Mouse (Mus musculus): ENCODE measurements at regions not wholly inside any gene's neighbourhood (a gene's known extent, or its start where the extent isn't known, plus 50 kb on each side); places are given as distances from the start of the nearest gene placed in this dataset.

DNA sequence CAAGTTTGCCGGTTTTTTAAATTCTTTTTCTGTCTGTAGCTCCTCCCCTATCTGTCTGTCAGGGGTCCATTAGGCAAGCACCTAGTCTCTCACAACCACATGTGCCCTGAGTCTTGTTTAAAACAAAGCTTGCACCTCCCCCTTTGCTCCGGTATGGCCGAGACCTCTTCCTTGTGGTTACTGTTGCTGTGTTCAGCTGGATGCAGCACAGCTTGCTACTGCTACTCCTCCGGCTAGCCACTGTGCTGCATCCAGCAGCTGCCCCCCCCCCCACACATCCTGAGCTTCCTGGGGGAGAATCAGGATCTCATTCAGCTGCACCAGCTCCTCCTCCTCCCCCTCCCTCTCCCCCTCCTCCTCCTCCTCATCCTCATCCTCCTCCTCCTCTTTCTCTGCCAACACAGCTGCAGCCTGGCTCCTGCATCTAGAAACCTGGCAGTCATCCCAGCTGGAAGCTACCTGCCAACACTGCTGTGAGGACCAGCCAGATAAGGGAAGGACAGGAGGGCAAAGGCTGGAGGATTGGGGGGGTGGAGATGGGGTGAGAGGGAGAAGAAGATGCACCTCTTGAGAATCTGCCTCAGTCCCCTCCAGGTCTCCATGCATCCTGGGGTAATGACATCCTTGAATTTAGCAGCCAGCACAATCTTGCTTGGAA lies 114.8 kb upstream of the Tmem260 start:
- no peak for DNase-seq

DNA sequence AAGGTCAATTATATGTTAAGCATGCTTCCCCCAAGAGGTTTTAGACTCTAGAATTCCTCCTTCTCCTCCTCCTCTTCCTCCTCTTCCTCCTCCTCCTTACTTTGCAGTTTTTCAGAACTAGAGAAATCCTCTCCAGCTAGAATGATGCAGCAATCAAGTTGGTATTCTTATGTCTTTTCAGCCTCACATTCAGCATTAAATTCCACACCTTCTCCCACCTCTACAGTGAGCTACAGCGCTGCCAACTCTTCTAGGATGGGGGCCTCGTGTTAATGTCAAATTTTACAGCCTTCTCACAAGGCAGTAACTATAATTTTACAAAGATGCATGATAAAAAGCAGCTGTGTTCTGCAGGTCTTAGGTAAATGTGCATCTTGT lies 114.3 kb upstream of the Tmem260 start:
- DNase-seq, result no peak

DNA sequence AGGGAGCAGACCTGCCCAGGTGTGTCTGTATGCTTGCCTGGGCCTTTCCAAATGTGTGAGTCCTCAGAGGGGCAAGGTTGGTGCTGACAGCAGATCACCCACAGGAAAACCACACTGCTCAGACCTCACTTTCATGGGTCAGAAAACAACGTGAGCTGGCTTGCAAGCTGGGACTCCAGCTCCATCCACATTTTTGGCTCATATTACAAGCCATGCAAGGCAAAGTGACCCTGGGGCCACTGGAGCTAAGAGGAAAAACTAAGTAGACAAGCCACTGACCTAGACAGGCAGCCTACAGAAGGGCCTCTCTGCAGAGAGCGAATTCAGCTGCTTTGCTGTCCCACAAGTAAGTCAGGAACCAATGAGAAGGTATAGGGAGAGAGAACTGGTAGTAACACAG lies 113.7 kb upstream of the Tmem260 start:
- no peak for DNase-seq

DNA sequence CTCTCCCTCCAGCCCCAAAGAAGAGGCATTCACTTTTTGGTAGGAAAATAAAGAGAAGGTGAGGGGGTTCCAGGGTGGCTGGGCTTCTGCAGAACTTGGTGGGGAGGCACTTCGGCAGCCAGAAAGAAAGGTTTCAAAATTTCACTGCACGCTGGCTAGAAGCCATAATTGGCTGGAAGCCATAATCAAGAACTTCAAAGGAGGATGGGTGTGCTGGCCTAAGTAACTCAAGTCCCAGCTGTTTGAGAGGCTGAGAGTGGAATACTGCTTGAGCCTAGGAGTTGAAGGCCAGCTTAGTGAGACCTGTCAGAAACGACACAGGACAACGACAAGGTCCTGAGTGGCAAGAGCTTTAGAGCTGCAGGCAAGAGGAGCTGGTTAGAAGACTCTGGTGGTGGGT lies 113.3 kb upstream of the Tmem260 start:
- DNase-seq, result no peak

DNA sequence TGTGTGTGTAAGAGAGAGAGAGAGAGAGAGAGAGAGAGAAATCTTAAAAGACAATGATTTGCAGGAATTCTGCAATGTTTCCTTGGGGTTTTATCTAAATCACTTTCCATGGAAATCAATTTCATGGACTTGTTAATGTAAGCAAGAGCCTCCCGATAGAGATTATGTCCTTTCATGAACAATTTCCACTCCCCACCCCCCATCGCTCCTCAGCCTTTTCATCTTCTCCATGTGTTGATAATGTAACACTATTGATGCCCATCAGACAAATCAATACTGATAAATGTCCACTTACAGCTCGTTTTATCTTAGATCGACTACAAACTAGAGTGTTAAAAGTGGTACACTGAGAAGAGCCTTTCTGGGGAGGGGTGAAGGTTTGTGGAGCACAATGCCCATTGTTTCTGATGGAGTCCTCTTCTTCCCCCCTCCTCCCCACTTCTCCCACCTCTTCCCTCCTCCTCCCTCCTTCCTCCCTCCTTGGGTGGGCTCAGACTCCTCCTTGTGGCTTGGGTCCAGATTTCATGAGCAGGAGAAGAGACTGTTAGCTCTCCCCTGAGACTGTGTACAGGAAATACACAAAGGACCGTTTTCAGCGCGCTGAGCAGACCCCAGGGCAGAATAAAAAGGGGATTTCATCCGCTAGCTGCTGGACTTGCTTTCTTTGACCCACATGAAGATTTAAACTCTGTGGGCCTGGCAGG lies 111.7 kb upstream of the Tmem260 start:
- DNase-seq, result no peak

DNA sequence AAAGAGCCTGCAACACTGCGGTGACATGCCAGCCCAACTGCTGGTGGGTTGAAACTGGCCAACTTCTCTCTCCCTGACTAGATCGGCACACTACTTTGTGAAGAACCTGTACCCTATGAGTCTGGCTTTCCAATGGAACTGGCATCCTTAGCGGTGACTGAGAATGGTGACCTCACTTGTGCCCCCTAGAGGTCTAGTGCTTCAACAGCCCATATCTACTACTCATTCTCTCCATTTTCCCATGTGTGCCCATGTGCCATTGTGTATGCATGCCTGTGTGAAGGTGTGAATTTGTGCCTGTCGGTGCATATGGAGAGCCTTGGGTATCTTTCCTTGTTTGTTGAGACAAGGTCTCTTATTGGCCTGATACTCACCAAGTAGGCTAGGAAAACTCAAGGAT lies 106.5 kb upstream of the Tmem260 start:
- DNase-seq, result no peak

DNA sequence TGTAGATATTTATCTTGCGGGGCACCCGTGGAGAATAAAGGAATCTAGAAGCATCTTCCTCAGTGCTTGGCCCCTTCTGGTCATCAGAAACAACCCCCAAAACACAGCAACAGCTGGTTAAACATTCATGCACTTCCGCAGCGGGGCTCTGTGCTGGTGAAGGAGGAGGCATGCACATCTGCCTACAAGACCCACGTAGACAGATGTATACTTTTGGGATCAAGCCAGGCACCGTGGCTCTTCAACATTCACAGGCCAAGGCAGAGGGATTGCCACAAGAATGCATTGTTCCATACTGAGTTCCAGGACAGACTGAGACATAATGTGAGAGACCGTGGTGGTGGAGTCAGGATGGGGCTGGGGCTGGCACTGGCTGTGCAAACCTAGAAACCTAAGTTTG lies 103.0 kb upstream of the Tmem260 start:
- no peak for DNase-seq

DNA sequence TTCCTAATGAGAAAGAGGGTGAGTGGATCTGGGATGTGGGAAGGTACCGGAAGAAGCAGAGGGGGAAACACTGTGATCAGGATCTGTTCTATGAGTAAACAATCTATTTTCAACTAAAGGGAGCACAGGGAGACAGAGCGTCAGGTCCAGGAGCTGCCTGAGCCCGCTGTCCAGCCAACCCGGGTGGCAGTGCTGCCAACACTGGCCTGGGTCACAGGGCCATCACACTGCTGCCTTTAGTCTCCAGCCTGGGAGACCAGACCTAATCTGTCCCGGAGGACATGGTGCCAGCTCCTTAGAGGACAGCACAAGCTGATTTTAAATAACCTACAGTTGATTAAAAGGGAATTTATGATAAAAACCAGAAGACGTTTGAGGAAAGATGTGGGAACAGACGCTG lies 100.0 kb upstream of the Tmem260 start:
- no peak for DNase-seq

DNA sequence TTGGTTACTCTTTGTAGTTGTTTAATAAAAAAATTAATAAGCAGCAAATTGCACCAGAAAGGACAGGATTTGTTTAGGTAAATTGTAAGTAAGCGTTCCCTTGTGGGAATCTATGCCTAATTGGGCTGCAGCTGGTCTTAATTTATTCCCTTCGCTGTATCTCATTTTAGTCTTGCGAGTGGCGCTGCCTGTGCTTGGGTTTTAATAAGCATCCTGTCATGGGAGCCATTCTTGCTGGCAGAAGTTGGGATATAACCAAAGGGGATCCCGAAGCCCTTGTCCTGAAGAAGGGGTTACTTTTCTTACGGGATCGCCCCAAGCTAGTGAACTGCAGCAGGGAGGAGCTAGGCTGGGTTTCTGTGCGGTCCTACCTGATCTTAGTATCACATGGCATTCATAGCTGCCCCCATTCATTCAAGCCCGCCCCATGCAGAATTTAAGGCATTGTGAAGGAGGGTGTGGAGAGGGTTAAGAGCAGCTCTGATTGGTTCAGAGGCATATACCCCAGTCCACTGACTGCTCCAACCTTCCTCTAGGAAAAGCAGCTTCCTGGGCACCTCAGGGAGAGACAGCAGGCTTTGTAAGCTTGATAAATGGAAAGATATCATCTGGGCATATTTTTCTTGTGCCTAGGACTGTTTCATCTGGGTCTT lies 96.4 kb upstream of the Tmem260 start:
- no peak for DNase-seq

DNA sequence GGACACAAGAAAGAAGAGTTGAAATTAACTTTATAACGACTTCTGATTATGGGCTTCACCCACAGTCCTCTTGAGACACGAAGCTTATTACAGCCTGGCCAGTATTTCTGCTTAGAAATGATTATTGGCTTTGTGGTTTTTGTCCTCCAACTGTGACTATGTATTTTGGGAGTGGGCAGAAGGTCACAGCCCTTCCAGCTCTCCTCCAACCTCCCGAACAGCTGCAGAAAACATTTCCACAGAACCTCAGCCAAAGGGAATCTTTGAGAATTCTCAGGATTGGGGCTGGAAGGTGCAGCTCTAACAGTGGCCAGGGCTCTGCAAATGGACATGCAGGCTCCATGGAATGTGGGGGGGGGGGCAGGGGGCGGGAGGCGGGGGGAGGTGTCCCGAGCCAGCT lies 94.3 kb upstream of the Tmem260 start:
- DNase-seq, result no peak

DNA sequence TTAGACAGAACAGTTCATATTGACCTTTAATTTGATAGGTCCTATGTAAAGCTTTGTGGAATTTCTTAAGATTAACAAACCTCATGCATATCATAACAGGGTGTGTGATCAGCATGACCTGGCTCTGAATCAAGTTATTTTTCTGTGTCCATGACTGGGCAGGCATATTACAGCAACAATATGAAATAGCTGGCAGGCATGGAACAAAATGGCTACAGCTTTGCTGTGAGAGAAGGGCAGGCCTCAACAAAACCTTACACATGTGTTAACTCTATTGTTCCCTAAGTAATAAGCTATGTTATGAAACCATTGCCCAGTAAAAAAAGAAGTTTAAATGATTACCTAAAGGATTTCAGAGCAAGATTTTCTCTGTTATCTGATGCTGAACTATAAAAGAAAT lies 93.1 kb upstream of the Tmem260 start:
- DNase-seq, result no peak

DNA sequence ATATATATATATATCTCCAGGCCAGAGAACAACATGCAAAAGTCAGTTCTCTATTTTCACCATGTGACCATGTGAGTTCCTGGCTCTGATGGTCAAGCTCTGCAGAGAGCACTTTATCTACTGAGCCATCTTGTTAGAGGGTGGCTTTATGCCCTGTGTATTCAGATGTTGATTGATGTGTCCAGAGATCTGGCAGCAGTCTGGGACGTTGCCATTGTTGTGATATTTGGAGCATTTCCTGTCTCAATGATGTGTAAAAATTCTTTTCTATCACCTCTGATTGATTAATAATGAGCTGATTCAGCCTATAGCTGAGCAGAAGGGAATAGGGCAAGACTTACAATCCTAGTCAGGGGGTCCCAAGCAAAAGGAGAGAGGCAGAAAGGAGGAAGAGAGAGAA lies 91.7 kb upstream of the Tmem260 start:
- DNase-seq, result no peak

DNA sequence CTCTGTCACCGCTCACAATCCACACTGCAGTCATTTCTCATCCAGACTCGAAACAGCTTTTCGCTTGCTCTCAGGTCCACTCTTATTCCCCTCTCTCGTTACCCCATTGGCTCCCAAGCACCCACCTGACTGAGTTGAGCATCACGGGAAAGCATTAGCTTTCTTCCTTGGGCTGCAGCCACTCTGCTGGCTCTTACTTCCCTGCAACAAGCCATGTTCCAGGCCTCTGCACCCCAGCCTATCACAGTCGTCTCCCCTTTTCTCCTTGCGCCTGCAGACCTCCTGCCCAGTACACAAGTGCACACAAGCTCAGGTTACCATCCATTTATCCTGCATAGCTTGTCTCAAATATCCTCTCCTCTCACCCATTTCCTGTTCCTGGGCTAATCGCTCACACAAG lies 88.5 kb upstream of the Tmem260 start:
- DNase-seq, result no peak

DNA sequence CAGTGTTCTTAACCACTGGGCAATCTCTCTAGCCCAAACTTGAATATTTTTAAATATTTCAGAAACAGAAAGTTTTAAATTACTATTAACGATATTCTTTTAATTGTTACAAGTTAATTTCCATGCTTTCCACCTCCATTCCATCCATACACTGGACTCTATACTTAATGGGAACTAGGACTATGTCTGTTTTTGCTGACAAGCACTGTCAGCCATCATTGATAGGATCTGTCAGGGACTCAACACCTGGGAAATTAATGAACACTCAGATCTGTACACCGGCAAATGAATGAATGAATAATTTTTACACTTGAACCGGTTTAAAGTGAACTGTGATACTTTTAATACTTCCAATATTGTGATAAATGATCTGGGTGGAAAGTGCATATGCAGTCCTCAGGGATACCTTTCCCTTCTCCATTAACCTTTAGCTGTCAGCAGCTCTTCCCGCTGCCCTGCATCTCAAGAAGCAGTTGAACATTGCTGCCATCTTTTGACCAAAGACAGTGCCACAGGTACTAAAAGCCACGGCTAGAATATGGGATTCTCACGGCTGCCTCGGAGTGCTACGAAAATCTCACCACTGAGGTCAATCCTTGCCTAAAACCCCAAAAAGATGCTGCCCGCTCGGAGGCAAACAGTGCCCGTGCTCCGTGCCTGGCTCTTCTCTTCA lies 87.3 kb upstream of the Tmem260 start:
- peak; percentile 21 for DNase-seq

DNA sequence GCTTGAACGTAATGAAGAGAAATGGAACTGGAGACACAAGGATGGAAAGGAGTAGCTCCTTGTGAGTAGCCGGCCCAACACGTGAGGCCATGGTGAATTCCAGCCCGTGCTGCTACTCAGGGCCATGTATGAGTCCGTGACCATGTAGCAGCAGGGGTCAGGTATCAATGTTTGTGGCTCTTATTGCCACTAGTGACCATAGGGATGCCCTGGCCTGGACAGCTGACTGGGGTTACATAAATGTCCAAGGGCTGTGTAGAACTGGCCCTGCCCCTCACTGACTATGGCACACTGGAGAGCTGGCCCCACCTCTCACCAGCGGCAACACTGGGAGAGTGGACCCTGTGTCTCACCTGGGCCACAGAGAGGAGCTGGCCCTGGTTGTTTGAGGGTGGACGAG lies 84.1 kb upstream of the Tmem260 start:
- no peak for DNase-seq

DNA sequence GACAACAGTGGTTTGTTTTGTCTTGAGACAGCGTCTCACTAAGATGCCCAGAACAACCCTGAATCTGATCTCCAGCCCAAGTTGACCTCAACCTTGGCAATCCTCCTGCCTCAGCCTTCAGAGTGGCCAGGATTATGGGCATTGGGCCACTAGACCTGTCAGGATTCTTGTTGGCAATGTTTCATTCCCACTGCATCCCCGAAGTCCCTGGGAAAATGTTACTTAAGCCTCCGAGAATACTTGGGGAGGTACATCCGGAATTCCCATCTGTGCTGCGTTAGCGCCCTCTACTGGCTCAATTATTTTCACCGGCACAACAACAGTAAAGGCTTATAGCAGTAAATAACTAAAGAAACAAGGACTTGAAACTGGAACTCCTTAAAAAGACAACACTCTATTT lies 78.9 kb upstream of the Tmem260 start:
- DNase-seq, result peak; percentile 78

DNA sequence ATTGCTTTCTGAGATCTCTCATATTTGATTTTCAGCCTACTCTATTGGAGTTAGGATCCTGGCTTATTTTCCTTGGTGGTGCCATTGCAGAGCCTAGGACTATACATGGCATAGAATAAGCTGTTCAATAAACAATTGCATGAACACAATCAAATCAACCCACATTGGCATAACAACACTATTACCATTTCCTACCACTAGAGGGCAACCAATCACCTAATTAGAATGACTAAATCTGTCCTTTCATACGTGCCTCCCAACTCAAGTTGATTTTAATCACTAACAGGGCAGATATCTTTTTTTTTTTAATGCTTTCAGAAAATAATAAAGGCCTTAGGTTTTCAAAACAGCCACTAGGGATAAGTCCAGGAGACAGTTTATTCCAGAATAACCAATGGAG lies 75.6 kb upstream of the Tmem260 start:
- DNase-seq, result no peak

DNA sequence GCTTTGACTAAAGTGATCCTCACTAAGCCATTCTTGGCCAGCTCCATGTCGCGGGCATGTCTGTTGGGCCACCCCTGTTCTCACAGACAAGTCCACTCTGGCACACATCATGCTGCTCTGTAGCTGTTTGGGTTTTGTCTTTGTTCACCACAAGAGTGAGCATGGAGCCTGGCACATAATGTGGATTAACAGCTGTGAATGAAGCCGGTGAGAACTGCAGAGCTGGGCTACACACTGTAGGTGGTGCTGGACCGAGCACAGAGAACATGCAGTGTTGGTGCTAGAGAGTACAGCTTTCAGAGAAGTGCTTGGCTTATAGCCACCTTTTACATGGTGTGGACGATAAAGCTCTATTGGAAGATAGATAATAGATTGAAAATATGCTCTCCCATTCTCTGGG lies 74.2 kb upstream of the Tmem260 start:
- DNase-seq, result peak; percentile 54

DNA sequence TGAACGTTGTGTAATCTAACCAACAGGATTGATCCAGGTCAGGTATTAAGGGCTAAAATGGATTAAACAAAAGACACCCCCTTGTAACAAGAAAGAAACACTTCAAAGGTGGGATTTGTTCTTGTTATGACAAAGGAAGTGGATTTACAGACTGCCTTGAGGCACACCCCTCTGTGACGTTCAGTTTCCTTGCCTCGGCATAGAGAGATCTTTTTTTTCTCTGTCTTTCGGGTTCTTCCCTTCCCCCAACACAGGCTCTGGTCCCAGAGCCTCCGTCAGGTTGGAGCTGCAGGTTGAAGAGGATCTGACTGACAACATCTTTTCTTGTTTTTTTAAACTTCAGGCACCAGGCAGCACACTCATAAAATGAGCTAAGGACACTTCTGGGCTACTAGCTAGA lies 69.8 kb upstream of the Tmem260 start:
- DNase-seq, result peak; percentile 45
